Mouse (Mus musculus) midbrain, postnatal 0 days (tissue): ENCODE data around the gene Phf12. TPM values are rescaled to one million over a fixed set of nuclear protein-coding genes. Genes with fewer than 3 reads are reported as not detected.

ENCODE experiments used
- ATAC-seq: fragments of 200-750 bp; cut with Nextera tagmentation; 2 replicates; pipeline ENCODE4 v1.8.0; 2017; ENCODE audit warnings: moderate number of reproducible peaks, mild to moderate bottlenecking, moderate TSS enrichment, moderate library complexity; ENCODE audit not compliant: low FRiP score
- DNase-seq: peaks from one replicate; pipeline ENCODE4 v3.0.0-alpha.2; 2015; ENCODE audit warnings: low spot score
- H3K27ac ChIP-seq: fragments of 300-500 bp; sonication (generic); 2 replicates; pipeline ENCODE4 v1.5.1; 2014; ENCODE audit warnings: low read depth, mild to moderate bottlenecking, low read length, mixed read lengths
- H3K27me3 ChIP-seq: fragments of 300-500 bp; sonication (generic); 2 replicates; pipeline ENCODE4 v1.6.1; 2014; ENCODE audit warnings: low read length, control low read depth, mixed read lengths; ENCODE audit not compliant: insufficient read depth
- H3K36me3 ChIP-seq: fragments of 300-500 bp; sonication (generic); 2 replicates; pipeline ENCODE4 v1.6.1; 2014; ENCODE audit warnings: low read length, control low read depth, mixed read lengths; ENCODE audit not compliant: insufficient read depth
- H3K4me1 ChIP-seq: fragments of 300-500 bp; sonication (generic); 2 replicates; pipeline ENCODE4 v1.6.1; 2014; ENCODE audit warnings: mild to moderate bottlenecking, control low read depth, antibody characterized with exemption, low read length, mixed read lengths; ENCODE audit not compliant: insufficient read depth
- H3K4me2 ChIP-seq: fragments of 300-500 bp; sonication (generic); 2 replicates; pipeline ENCODE4 v1.6.1; 2014; ENCODE audit warnings: low read depth, mild to moderate bottlenecking, low read length, mixed read lengths; ENCODE audit not compliant: poor library complexity, severe bottlenecking
- H3K4me3 ChIP-seq: fragments of 300-500 bp; sonication (generic); 2 replicates; pipeline ENCODE4 v1.5.1; 2014; ENCODE audit warnings: low read depth, mild to moderate bottlenecking, low read length, moderate library complexity
- H3K9ac ChIP-seq: fragments of 300-500 bp; sonication (generic); replicated peaks from 2 replicates; pipeline ENCODE4 v1.6.1; 2014; ENCODE audit warnings: mild to moderate bottlenecking, low read length, moderate library complexity, mixed read lengths; ENCODE audit not compliant: poor library complexity, severe bottlenecking
- H3K9me3 ChIP-seq: fragments of 300-500 bp; sonication (generic); 2 replicates; pipeline ENCODE4 v1.6.1; 2016; ENCODE audit warnings: low read length, control low read depth
- CTCF ChIP-seq: IDR thresholded peaks from 2 replicates; pipeline ENCODE4 v1.5.1; 2016; ENCODE audit warnings: antibody characterized with exemption, mild to moderate bottlenecking
- WGBS: fragments of 180-500 bp; shearing (Covaris S2); extraction: QIAGEN DNeasy Blood & Tissue Kit; methylation state at CpG from one replicate; pipeline ENCODE4 v1.1.7; 2014; 5-methylcytosine and 5-hydroxymethylcytosine counted together
- polyA plus RNA-seq: library from polyadenylated mRNA; unstranded; fragments of >200 nt; fragmentation: Nextera tagmentation; extraction: Ambion mirVana; gene quantifications from 2 replicates; pipeline ENCODE4 v1.2.1, GENCODE M21; 2015
- total RNA-seq: library from RNA; depleted of rRNA; stranded (reverse); fragments of >200 nt; gene quantifications from 2 replicates; pipeline ENCODE4 v1.2.3, GENCODE M21; 2014

Gene Phf12
- total and polyA plus RNA-seq, 2 experiments from 2014 or later, result 9.9 to 53.9 TPM

DNA sequence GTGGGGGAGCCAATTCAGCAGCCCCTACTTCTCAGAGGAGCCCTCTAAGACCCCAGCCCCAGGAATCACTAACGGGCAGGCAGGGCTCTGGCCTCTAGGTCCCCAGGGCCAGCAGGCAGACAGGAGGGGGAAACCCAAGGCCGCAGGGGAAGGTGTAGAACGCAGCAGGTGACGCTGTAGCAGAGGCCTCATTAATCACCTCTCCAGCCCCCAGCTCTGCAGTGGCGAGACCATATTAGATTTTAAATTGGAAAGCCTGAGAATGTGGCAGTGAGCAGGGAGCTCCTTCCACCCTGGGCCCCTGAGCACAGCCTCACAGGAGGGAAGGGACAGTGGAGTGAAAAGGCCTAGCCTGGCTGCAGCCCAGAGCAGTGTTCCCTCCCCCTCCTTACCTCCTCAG is 40.3 kb upstream of the Phf12 start:
- no peak overlapping the region for H3K4me3 ChIP-seq
- H3K27me3 ChIP-seq, result no peaks in the 10 kb centered on the region
- ATAC-seq, result no peak
- peak overlapping the region; percentile 28; the same call in 1 of the 2 replicates for H3K27ac ChIP-seq
- WGBS, result 19% methylated on average over 5 of the region's 5 CpGs
- no peak overlapping the region for H3K9ac ChIP-seq
- no peak for TF ChIP-seq CTCF
- no peaks in the 10 kb centered on the region for H3K9me3 ChIP-seq
- no peaks in the 10 kb centered on the region for H3K36me3 ChIP-seq
- H3K4me1 ChIP-seq, result no peaks in the 10 kb centered on the region
- no peak for DNase-seq
- H3K4me2 ChIP-seq, result no peak overlapping the region

DNA sequence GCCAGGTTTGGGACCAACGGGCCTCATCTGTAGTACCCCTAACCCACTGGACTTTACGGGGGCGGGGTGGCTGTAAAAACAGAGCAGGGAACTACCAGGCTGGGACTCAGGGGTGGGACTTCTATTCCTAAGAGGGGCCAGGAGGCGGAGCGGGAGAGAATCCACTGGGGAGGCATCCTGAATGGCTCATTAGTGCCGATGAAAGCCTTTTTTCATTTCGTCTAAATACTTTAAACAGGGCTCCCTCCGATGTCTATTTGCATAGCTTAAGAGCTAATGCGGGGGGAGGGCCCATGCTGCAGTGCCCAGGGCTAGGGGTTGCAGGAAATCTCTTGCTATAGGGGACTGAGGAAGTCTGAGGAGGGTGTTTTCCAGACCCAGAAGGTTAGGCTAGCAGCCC is 34.7 kb upstream of the Phf12 start:
- DNase-seq (peak; percentile 75), ATAC-seq (peak; percentile 20; the same call in 1 of the 2 replicates)
- no peak overlapping the region for H3K4me3 ChIP-seq
- no peaks in the 10 kb centered on the region for H3K27me3 ChIP-seq
- no peaks in the 10 kb centered on the region for H3K4me1 ChIP-seq
- no peaks in the 10 kb centered on the region for H3K36me3 ChIP-seq
- no peak overlapping the region for H3K9ac ChIP-seq
- H3K27ac ChIP-seq, result no peak overlapping the region
- 10% methylated on average over 9 of the region's 9 CpGs for WGBS
- no peaks in the 10 kb centered on the region for H3K9me3 ChIP-seq
- TF ChIP-seq CTCF, result no peak
- 0 out of 2 replicates have a peak overlapping the region, but pooled peaks have one; percentile 5 for H3K4me2 ChIP-seq

DNA sequence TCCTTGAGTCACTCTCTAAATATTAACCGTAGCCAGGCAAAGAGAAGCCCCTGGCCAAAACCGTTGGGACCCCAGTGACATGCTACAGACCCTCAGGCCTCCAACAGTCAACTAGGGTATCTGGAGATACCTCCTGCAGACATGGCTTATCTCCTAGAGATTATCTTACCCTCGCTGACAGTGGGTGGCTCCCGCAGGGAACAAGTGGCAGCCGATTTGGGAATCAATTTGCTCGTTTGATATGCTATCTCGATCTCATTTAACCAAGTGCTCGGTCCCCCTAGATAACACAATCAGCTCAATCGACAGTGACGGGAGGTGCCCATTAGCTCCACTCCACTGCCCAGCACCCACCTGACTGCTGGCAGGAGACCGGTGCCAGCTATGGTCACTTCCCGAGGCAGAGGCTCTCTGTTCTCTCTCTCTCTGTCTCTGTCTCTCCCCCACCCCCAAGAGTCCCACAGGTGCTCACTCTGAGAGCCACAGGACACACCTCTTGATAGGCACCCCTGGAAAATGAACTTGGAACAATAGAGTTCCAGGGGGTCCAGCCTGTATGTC is 32.3 kb upstream of the Phf12 start:
- no peak overlapping the region for H3K9ac ChIP-seq
- no peak overlapping the region for H3K4me3 ChIP-seq
- no peaks in the 10 kb centered on the region for H3K27me3 ChIP-seq
- no peaks in the 10 kb centered on the region for H3K9me3 ChIP-seq
- WGBS, result 31% methylated on average over 12 of the region's 12 CpGs
- TF ChIP-seq CTCF, result no peak
- H3K4me2 ChIP-seq, result no peak overlapping the region
- ATAC-seq (no peak), DNase-seq (no peak)
- H3K36me3 ChIP-seq, result peaks cover 9% of the 10 kb centered on the region
- H3K4me1 ChIP-seq, result no peaks in the 10 kb centered on the region
- no peak overlapping the region for H3K27ac ChIP-seq

DNA sequence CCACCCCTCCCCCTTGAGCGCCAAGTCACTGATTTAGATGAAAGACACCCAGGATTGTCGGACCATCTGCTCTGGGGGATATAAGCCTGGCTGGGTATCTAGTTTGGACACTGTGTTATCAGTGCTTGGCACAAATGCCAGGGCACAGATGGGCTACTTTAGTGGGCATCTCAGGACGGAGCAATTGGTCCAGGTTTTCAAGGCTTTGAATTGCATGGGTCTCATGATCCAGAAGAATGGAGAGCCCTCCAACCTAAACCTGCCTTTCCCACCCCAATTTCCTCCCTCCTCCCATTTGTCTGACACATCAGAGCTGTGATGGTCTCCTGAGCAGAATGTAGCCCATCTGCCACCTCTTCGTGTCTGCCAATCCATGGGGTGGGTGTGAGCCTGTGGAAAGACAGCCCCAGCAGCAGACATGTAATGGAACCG is 31.7 kb upstream of the Phf12 start:
- Histone ChIP-seq H3K4me3 (no peak overlapping the region), H3K27ac (no peak overlapping the region), H3K4me2 (no peak overlapping the region), H3K27me3 (no peaks in the 10 kb centered on the region), H3K36me3 (peaks cover 12% of the 10 kb centered on the region), H3K9me3 (no peaks in the 10 kb centered on the region), H3K4me1 (no peaks in the 10 kb centered on the region), H3K9ac (no peak overlapping the region)
- no peak for TF ChIP-seq CTCF
- peak; percentile 84 for DNase-seq
- peak; percentile 58; the same call in 1 of the 2 replicates for ATAC-seq
- 72% methylated on average over 5 of the region's 5 CpGs for WGBS

DNA sequence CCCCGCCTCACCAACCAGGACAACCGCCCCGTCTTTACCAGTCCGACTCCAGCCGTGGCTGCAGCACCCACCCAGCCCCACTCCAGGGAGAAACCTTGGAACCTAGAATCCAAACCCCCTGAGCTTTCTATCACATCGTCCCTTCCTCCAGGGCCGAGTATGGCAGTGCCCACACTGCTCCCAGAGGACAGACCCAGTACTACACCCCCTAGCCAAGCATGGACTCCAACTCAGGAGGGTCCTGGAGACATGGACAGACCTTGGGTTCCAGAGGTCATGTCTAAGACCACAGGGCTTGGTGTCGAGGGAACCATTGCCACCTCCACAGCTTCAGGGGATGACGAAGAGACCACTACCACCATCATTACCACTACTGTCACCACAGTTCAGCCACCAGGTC is 28.9 kb upstream of the Phf12 start:
- ATAC-seq (no peak), DNase-seq (no peak)
- Histone ChIP-seq H3K4me2 (no peak overlapping the region), H3K4me1 (no peaks in the 10 kb centered on the region), H3K36me3 (peaks cover 12% of the 10 kb centered on the region), H3K27me3 (no peaks in the 10 kb centered on the region), H3K9ac (no peak overlapping the region), H3K4me3 (no peak overlapping the region), H3K9me3 (no peaks in the 10 kb centered on the region), H3K27ac (no peak overlapping the region)
- 60% methylated on average over 9 of the region's 9 CpGs for WGBS
- TF ChIP-seq CTCF, result peak; percentile 50

DNA sequence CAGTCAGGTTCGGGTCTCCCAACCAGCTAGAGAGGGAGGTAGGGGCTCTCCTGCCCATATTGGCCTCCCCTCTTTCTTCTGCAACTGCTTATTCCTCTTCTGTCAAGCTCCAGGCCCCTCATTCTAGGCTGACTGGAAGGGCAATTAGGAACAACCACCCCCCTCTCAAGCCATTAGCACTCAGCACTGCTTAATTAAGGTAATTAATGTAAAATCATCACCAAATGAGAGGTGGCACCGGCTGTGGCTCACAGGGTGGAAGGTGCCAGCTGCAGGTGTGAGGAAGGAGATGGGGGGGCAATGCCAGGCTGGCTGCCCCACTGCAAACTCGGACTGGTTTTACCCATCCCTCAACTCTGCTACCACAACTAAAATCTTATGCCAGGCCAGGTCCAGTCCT is 26.1 kb upstream of the Phf12 start:
- Histone ChIP-seq H3K27ac (no peak overlapping the region), H3K36me3 (peaks cover 12% of the 10 kb centered on the region), H3K4me2 (no peak overlapping the region), H3K9me3 (no peaks in the 10 kb centered on the region), H3K4me3 (no peak overlapping the region), H3K27me3 (no peaks in the 10 kb centered on the region), H3K9ac (no peak overlapping the region), H3K4me1 (0 out of 2 replicates have a peak, but pooled peaks cover 4% of the 10 kb centered on the region)
- DNase-seq, result no peak
- no peak for TF ChIP-seq CTCF
- ATAC-seq, result no peak
- WGBS, result 58% methylated on average over 3 of the region's 3 CpGs
